Mouse (Mus musculus) c-Kit-positive CD71-negative TER-119-negative erythroid progenitor cells, embryonic 14.5 days (primary cell): ENCODE measurements around the gene Smarca4.
"Not testable (repeated sequence)": the region's sequence is repeated elsewhere in the genome, so short reads cannot be mapped to it uniquely, and the experiment has no call there.

Experiments
- DNase-seq: peaks from one replicate; pipeline ENCODE4 v3.0.0-alpha.2; 2013; ENCODE audit warnings: low read depth

Smarca4 gene

GRCm38 (mm10) chr9:21668946-21669345 lies 53.0 kb downstream of the Smarca4 start:
- DNase-seq: no peak

- DNase-seq: no peak
These were observed 54.4 kb downstream of the Smarca4 start for GRCm38 (mm10) chr9:21670354-21670753.

DNA sequence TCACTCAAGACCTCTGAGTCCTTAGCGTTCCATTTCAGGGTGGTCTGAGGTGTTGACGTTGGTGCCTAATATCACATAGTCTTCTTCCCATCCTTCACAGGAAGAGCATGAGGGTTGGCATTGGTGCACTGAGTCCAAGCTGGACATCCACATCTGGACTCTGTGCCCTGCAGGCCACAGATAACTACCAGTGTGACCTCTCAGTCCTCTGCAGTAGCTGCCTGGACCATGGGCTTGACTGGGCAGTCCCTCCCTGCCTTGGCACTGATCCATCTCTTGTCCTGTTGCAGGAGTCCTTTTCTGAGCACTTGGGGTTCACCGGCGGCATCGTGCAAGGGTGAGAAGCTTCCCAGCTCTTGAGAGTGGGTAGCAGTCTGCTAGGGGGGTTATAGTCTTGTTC lies 55.8 kb downstream of the Smarca4 start:
- no peak for DNase-seq

DNA sequence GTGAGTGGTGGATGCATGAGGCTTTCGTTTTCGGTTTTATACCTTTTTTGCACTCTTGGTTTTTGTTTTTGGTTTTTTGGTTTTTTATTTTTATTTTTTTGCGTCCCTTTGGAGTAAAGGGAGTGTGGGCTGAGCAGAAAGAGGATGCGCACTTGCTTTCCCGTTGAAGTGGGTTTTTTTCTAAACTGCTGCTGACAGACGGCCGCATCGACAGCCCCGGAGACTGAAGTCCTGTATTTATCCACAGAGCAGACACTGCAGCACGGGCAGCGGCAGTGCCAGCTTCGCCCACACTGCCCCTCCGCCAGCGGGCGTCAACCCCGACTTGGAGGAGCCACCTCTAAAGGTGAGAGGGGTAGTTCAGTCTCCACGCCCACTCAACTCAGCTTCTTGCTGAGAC lies 61.7 kb downstream of the Smarca4 start:
- DNase-seq: no peak

- no peak for DNase-seq
These were observed 64.5 kb downstream of the Smarca4 start for GRCm38 (mm10) chr9:21680448-21680847.

- DNase-seq: no peak
These were observed 66.9 kb downstream of the Smarca4 start for GRCm38 (mm10) chr9:21682827-21683226.

- no peak for DNase-seq
These were observed 67.9 kb downstream of the Smarca4 start for GRCm38 (mm10) chr9:21683897-21684296.

- DNase-seq: no peak
These were observed 72.6 kb downstream of the Smarca4 start for GRCm38 (mm10) chr9:21688554-21688953.

- DNase-seq: no peak
These were observed 74.1 kb downstream of the Smarca4 start for GRCm38 (mm10) chr9:21690031-21690430.

GRCm38 (mm10) chr9:21691862-21692261 lies 75.9 kb downstream of the Smarca4 start:
- peak; percentile 22 for DNase-seq

DNA sequence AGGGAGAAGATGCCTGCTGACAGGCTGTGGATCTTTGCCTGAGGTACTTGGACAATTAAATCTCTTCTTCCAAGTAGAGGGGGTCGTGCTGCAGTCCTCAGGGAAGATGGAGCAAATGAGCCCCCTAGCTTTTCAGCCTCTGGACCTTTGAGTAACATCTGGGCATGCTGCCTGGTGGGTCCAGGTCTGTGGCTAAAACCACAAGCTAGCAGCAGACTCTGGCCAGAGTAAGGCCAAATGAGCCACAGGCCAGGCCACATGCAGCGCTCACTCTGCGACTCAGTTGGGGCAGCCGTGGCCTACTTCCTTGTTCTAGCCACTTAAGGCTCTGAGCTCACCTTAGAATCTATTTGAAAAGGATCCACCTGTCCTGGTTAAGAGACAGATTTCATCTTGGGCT lies 76.5 kb downstream of the Smarca4 start:
- no peak for DNase-seq

DNA sequence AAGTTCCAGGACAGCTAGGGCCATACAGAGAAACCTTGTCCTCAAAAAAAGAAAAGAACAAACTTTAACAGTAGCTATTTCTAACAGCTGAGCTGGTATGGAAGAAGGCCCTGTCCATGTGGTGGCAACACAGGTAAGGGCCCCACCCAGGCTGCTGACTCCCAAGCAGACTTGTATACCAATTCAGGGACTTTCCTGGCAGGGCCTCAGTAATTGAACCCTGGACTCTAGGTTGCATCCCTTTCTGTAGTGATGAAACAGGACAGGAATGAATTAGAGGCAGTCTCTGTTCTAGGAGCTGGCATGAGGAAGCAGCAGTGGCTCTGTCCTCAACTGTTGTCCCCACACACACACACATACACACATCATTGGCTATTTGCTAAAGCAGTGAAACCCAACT lies 78.1 kb downstream of the Smarca4 start:
- no peak for DNase-seq

- DNase-seq: no peak
These were observed 79.3 kb downstream of the Smarca4 start for GRCm38 (mm10) chr9:21695229-21695792.

- no peak for DNase-seq
These were observed 81.2 kb downstream of the Smarca4 start for GRCm38 (mm10) chr9:21697121-21697520.

DNA sequence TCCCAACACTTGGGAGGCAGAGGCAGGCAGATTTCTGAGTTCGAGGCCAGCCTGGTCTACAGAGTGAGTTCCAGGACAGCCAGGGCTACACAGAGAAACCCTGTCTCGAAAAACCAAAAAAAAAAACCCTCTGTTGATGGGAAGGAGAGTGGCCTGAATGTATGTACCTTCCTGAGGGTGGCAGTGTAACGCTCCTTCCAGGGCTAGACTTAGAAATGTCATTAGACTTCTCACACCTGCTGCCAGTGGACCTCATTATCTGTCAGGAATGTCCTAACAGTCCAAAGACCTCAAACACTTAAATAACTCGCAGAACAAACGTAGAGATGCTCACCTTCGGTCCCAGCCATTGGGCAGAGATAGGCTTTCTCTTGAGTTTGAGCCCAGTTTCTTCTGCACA lies 83.3 kb downstream of the Smarca4 start:
- DNase-seq: not testable (repeated sequence)

- DNase-seq: no peak
These were observed 85.1 kb downstream of the Smarca4 start for GRCm38 (mm10) chr9:21701091-21701490.

GRCm38 (mm10) chr9:21703494-21703893 lies 87.5 kb downstream of the Smarca4 start:
- no peak for DNase-seq

DNA sequence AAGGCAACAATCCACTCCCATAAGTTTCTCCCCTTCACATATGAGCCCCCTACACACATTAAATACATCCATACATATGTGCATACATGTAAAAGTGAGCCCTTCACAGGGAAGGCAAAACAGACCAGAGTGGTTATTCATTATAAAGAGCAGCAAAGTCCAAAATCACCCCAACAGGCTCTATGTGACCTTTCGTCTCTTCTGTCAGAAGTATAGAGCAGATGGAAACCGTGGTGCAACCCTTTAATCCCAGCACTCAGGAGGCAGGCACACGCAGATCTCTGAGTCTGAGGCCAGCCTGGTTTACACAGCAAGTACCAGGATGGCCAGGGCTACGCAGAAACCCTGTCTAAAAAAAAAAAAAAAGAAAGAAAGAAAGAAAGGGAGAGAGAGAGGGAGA lies 90.1 kb downstream of the Smarca4 start:
- DNase-seq: no peak

DNA sequence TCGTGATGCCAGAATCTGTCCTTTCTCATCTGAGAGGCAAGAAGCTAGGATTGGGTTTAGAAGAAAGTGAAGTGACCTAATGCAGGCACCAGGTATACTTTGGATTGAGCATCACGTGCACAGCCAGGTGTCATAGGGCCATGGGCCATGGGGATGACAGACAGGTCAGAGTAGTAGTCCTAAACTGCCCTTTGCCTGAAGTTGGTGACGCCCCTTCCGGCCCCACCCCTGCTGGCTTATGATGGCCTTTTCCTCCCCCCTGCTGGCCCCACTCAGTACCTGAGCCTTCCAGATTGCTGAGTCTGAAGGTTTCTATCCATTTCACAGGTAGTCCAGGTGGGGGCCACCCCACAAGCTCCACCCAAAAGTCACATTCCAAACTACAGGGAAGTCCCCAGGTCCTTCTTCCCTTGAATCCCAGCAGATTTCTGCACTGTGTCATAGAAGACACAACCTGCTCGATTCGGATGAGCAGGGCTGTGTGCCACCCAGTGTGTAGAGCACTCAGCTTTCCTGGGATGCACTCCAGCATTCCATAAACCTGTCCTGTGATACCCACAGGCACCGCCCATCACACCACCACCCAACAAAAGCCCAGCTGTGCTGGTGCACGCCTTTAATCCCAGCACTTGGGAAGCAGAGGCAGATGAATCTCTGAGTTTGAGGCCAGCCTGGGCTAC lies 90.8 kb downstream of the Smarca4 start:
- DNase-seq: no peak

DNA sequence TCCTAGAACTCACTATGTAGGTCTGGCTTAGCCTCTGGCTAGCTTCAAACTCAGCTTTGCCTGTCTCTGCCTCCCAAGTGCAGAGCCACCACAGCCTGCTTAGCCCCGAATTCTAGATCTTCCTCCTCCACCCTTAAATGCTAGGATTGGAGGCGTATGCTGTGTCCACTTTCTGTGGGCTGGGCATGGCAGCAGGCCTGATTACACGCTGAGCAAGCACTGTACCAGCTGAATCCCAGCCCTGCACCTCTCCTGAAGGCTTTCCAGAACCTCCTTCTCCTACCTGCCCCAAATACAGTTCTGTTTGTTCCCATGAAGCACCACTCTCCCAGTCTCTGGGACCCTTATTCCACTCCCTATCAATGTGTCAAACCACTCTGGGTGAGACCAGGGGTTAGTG lies 93.4 kb downstream of the Smarca4 start:
- DNase-seq: no peak

- DNase-seq: peak; percentile 71
These were observed 99.3 kb downstream of the Smarca4 start for GRCm38 (mm10) chr9:21715298-21715697.

- no peak for DNase-seq
These were observed 101.0 kb downstream of the Smarca4 start for GRCm38 (mm10) chr9:21717015-21717414.

DNA sequence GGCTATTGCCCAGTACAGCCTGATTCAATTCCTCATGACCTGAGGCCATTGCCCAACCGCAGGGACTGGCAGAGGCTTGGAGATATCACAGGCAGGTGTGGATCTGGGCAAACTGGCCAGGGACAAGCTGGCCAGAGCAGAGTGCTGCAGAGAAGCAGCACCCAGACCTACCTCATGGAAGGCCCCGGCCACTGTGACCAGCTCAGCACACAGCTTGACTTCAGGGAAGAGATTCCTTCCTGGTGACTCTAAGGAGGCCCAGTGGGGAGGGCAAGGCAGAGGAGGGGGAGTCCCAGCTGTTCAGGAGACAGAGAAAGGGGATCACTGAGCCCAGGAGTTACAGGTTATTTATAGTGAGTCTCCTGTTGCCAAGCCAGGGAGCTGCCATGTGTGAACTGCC lies 105.1 kb downstream of the Smarca4 start:
- DNase-seq: no peak
